Mouse (Mus musculus) naive thymus-derived CD4-positive, alpha-beta T cell, adult 2 months (primary cell): ENCODE data around the gene Cdpf1.
A peak's percentile ranks its signal among the peaks of the same experiment; 100 is the strongest.

Experiments used
- DNase-seq: peaks from one replicate; pipeline ENCODE4 v3.0.0-alpha.2; 2011; ENCODE audit warnings: low read depth

The Cdpf1 gene

GRCm38 (mm10) chr15:85811535-85812277 lies at the start of gene Cdpf1:
Cdpf1 (minus strand) TSS chr15:85811697.
- peak; percentile 99 for DNase-seq

GRCm38 (mm10) chr15:85859490-85860031 lies 48.1 kb upstream of the Cdpf1 start, which contains the start of gene Gtse1:
Gtse1 (plus strand) TSS chr15:85859745.
- DNase-seq = peak; percentile 94

GRCm38 (mm10) chr15:85858980-85859489 lies 47.5 kb upstream of the Cdpf1 start:
- DNase-seq = no peak

GRCm38 (mm10) chr15:85851656-85852392 lies 40.3 kb upstream of the Cdpf1 start:
- peak; percentile 26 for DNase-seq

- DNase-seq = no peak
Observed at GRCm38 (mm10) chr15:85845071-85845470, 33.6 kb upstream of the Cdpf1 start.

- DNase-seq = no peak
Observed at GRCm38 (mm10) chr15:85841796-85842360, 30.4 kb upstream of the Cdpf1 start.

GRCm38 (mm10) chr15:85840983-85841382 lies 29.5 kb upstream of the Cdpf1 start:
- DNase-seq = peak; percentile 53

- DNase-seq = no peak
Observed at GRCm38 (mm10) chr15:85836887-85837286, 25.4 kb upstream of the Cdpf1 start.

- peak; percentile 41 for DNase-seq
Observed at GRCm38 (mm10) chr15:85835335-85835734, 23.8 kb upstream of the Cdpf1 start.

GRCm38 (mm10) chr15:85832599-85832998 lies 21.1 kb upstream of the Cdpf1 start:
- DNase-seq = no peak

GRCm38 (mm10) chr15:85831954-85832590 lies 20.6 kb upstream of the Cdpf1 start, which contains the start of gene Ttc38:
Ttc38 (plus strand) TSS chr15:85832306.
- peak; percentile 83 for DNase-seq

GRCm38 (mm10) chr15:85829470-85829869 lies 18.0 kb upstream of the Cdpf1 start:
- no peak for DNase-seq

- DNase-seq = peak; percentile 20
Observed at GRCm38 (mm10) chr15:85828071-85828470, 16.6 kb upstream of the Cdpf1 start.

- DNase-seq = no peak
Observed at GRCm38 (mm10) chr15:85826676-85827075, 15.2 kb upstream of the Cdpf1 start.

- DNase-seq = no peak
Observed at GRCm38 (mm10) chr15:85822011-85822359, 10.5 kb upstream of the Cdpf1 start.

- DNase-seq = peak; percentile 28
Observed at GRCm38 (mm10) chr15:85821203-85822010, 9.9 kb upstream of the Cdpf1 start, which contains the start of gene Pkdrej. Pkdrej (minus strand) TSS chr15:85821734.

- DNase-seq = no peak
Observed at GRCm38 (mm10) chr15:85813428-85813827, 1.9 kb upstream of the Cdpf1 start.

- DNase-seq = peak; percentile 85
Observed at GRCm38 (mm10) chr15:85810806-85811521, 533 bp downstream of the Cdpf1 start.

GRCm38 (mm10) chr15:85810462-85810805 lies 1.1 kb downstream of the Cdpf1 start:
- DNase-seq = no peak

- peak; percentile 32 for DNase-seq
Observed at GRCm38 (mm10) chr15:85809091-85809490, 2.4 kb downstream of the Cdpf1 start.
